Mouse (Mus musculus) heart, postnatal 0 days (tissue): Measurements from ENCODE around the gene Magoh. TPM values are rescaled to one million over a fixed set of nuclear protein-coding genes. Genes with fewer than 3 reads are reported as not detected.

Experiments
- ATAC-seq: fragments of 200-750 bp; cut with Nextera tagmentation; 2 replicates; pipeline ENCODE4 v1.8.0; 2017; ENCODE audit warnings: low read depth, moderate number of reproducible peaks, moderate library complexity; ENCODE audit not compliant: insufficient read depth
- DNase-seq: peaks from one replicate; pipeline ENCODE4 v3.0.0-alpha.2; 2016; ENCODE audit warnings: low spot score
- H3K27ac ChIP-seq: fragments of 300-500 bp; sonication (generic); 2 replicates; pipeline ENCODE4 v1.5.1; 2014; ENCODE audit warnings: low read depth, mild to moderate bottlenecking
- H3K27me3 ChIP-seq: fragments of 300-500 bp; sonication (generic); 2 replicates; pipeline ENCODE4 v1.6.1; 2014; ENCODE audit warnings: low read length, mixed read lengths; ENCODE audit not compliant: control insufficient read depth, insufficient read depth
- H3K36me3 ChIP-seq: fragments of 300-500 bp; sonication (generic); replicated peaks from 2 replicates; pipeline ENCODE4 v1.6.1; 2014; ENCODE audit warnings: low read length, mixed read lengths; ENCODE audit not compliant: control insufficient read depth, insufficient read depth
- H3K4me1 ChIP-seq: fragments of 300-500 bp; sonication (generic); 2 replicates; pipeline ENCODE4 v1.6.1; 2014; ENCODE audit warnings: antibody characterized with exemption; ENCODE audit not compliant: control insufficient read depth, insufficient read depth
- H3K4me2 ChIP-seq: fragments of 300-500 bp; sonication (generic); 2 replicates; pipeline ENCODE4 v1.6.1; 2014; ENCODE audit warnings: low read depth, mild to moderate bottlenecking, low read length, moderate library complexity
- H3K4me3 ChIP-seq: fragments of 300-500 bp; sonication (generic); 2 replicates; pipeline ENCODE4 v1.5.1; 2014; ENCODE audit warnings: low read depth, low read length
- H3K9ac ChIP-seq: fragments of 300-500 bp; sonication (generic); replicated peaks from 2 replicates; pipeline ENCODE4 v1.6.1; 2014; ENCODE audit warnings: low read depth, low read length, mixed read lengths
- H3K9me3 ChIP-seq: fragments of 300-500 bp; sonication (generic); replicated peaks from 2 replicates; pipeline ENCODE4 v1.6.1; 2016; ENCODE audit warnings: low read length; ENCODE audit not compliant: control insufficient read depth
- CTCF ChIP-seq: IDR thresholded peaks from 2 replicates; pipeline ENCODE4 v1.5.1; 2016; ENCODE audit warnings: antibody characterized with exemption, control low read depth, low read depth
- EP300 ChIP-seq: IDR thresholded peaks from 2 replicates; pipeline ENCODE4 v1.6.1; 2016; ENCODE audit warnings: antibody characterized with exemption, low read depth
- WGBS: fragments of 180-500 bp; shearing (Covaris S2); extraction: QIAGEN DNeasy Blood & Tissue Kit; methylation state at CpG from one replicate; pipeline ENCODE4 v1.1.7; 2014; 5-methylcytosine and 5-hydroxymethylcytosine counted together
- polyA plus RNA-seq: library from polyadenylated mRNA; unstranded; fragments of >200 nt; fragmentation: Nextera tagmentation; extraction: Ambion mirVana; gene quantifications from 2 replicates; pipeline ENCODE4 v1.2.1, GENCODE M21; 2015
- total RNA-seq: library from RNA; depleted of rRNA; stranded (reverse); fragments of >200 nt; gene quantifications from 2 replicates; pipeline ENCODE4 v1.2.3, GENCODE M21; 2014; ENCODE audit warnings: low replicate concordance

Magoh gene
- total and polyA plus RNA-seq, 2 experiments from 2014 or later, result 61.5 to 86.3 TPM

DNA sequence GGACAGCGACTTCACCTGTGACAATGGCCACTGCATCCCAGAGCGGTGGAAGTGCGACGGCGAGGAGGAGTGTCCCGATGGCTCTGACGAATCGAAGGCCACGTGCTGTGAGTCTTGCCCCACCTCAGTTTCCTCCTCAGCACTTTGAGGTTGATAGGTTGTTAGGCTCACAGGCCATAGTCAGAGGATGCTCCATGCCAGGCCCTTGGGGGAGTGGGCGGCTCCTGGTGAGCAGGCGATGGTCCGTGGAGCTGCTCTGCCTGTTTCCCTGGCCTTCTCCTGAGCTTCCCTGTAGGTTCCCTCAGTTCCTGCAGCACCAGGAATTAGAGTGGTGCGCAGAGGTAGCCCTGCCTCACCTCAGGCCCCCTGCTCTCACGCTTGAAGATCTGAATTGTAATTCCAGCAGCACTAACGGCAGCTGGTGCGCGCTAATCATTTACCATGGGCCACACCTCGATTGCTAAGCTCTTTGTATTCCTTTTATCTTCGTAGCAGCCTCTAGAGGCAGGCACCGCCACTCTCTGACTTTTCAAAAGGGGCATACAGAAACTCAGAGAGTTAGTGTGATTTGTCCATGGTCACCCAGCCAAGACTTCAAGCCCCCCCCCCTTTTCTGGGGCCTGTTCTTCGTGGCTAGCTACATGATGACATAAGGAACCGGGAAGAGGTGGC lies 44.8 kb upstream of the Magoh start:
- Histone ChIP-seq H3K27me3 (0 out of 2 replicates have a peak, but pooled peaks cover 5% of the 10 kb centered on the region), H3K4me2 (no peak overlapping the region), H3K9me3 (no peaks in the 10 kb centered on the region), H3K9ac (no peak overlapping the region), H3K27ac (no peak overlapping the region), H3K4me3 (no peak overlapping the region), H3K36me3 (no peaks in the 10 kb centered on the region), H3K4me1 (no peaks in the 10 kb centered on the region)
- no peak for DNase-seq
- ATAC-seq, result no peak
- WGBS, result 58% methylated on average over 22 of the region's 22 CpGs
- TF ChIP-seq CTCF, result no peak
- TF ChIP-seq EP300, result no peak

DNA sequence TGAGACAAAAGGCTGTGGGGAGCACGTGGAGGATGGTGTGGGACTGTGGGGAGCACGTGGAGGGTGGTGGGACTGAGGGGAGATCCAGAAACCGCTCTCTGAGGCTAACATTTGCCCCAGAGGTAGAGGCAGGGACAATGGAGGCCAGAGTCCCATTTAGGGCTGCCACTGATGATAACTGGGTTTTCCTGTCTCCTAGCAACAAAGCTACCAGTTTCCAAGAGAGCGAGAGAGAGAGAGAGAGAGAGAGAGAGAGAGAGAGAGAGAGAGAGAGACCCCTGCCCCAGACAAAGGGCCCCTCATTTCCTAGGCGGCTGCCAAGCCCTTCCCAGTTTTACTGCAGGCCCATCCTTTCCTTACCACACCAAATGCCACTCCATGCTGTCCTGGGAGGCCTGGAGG lies 44.0 kb upstream of the Magoh start:
- Histone ChIP-seq H3K4me2 (no peak overlapping the region), H3K36me3 (no peaks in the 10 kb centered on the region), H3K9me3 (no peaks in the 10 kb centered on the region), H3K4me3 (no peak overlapping the region), H3K9ac (no peak overlapping the region), H3K27me3 (0 out of 2 replicates have a peak, but pooled peaks cover 5% of the 10 kb centered on the region), H3K27ac (no peak overlapping the region), H3K4me1 (no peaks in the 10 kb centered on the region)
- WGBS, result 73% methylated on average over 5 of the region's 5 CpGs
- TF ChIP-seq EP300 (no peak), CTCF (no peak)
- no peak for ATAC-seq
- no peak for DNase-seq

DNA sequence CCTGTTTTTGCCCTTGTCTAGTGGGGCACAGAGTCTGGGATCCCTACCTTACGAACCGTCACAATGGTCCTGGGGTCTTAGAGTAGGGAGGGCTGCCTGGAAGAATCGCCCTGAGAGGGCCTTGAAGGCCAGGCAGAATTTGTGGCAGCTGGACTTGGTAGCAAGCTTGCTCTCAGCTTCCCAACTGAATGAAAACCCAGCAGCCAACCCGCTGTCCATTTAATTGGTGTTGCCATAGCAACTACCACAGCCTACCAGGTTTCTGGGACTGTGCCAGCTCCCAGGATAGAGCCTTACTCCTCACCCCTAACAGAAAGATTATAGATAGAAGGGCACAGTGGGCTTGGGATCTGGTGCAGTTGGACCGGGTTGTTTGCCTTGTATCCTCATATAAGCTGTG lies 42.8 kb upstream of the Magoh start:
- Histone ChIP-seq H3K9ac (no peak overlapping the region), H3K27me3 (0 out of 2 replicates have a peak, but pooled peaks cover 5% of the 10 kb centered on the region), H3K9me3 (no peaks in the 10 kb centered on the region), H3K4me2 (no peak overlapping the region), H3K36me3 (no peaks in the 10 kb centered on the region), H3K4me1 (no peaks in the 10 kb centered on the region), H3K4me3 (no peak overlapping the region), H3K27ac (no peak overlapping the region)
- no peak for TF ChIP-seq EP300
- TF ChIP-seq CTCF, result no peak
- no peak for DNase-seq
- WGBS, result 72% methylated on average over 5 of the region's 5 CpGs
- ATAC-seq, result no peak

DNA sequence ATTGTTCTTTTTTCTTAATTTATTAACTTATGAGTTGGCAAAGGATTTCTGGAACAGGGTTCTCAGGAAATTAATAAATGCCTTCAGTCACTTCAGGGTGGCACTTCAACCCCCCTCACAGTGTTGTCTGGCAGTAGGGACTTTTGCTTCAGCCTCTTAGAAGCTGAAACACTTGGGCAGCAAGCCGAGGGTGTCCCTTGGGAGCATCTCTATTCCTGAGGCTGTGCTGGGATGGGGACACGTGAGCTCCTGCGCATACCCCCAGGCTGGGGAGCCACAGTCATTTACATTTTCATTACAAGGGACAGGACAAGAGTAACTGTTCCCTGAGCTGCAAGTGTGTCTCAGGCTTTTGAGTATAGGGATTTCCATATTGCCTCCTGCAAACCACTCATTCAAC lies 41.6 kb upstream of the Magoh start:
- DNase-seq, result no peak
- H3K9ac ChIP-seq, result no peak overlapping the region
- no peak overlapping the region for H3K27ac ChIP-seq
- no peak overlapping the region for H3K4me3 ChIP-seq
- H3K27me3 ChIP-seq, result 0 out of 2 replicates have a peak, but pooled peaks cover 5% of the 10 kb centered on the region
- no peak overlapping the region for H3K4me2 ChIP-seq
- H3K4me1 ChIP-seq, result no peaks in the 10 kb centered on the region
- TF ChIP-seq EP300, result no peak
- no peak for TF ChIP-seq CTCF
- H3K9me3 ChIP-seq, result no peaks in the 10 kb centered on the region
- no peaks in the 10 kb centered on the region for H3K36me3 ChIP-seq
- ATAC-seq, result no peak
- 77% methylated on average over 3 of the region's 3 CpGs for WGBS

DNA sequence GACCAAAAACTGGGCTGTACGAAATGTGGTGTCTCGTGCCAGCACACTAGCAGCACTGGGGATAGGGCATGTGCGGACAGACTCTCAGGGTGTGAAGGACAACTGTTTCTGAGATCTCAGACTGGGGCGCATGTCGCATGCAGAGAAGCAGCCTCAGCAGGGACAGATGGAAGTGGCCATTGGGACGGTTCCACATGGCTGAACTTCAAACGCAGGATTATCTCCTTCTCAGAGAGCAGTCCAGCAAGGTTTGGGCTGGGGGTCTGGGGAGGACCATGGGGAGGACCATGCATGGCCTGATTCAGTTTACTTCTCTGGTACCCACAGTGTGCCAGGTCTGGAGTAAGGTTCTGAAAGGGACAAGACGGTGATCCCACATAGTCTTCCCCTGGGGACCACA lies 35.9 kb upstream of the Magoh start:
- Histone ChIP-seq H3K4me1 (no peaks in the 10 kb centered on the region), H3K9ac (no peak overlapping the region), H3K4me3 (no peak overlapping the region), H3K9me3 (no peaks in the 10 kb centered on the region), H3K27ac (no peak overlapping the region), H3K27me3 (peaks cover 34% of the 10 kb centered on the region), H3K4me2 (no peak overlapping the region), H3K36me3 (no peaks in the 10 kb centered on the region)
- 74% methylated on average over 8 of the region's 8 CpGs for WGBS
- TF ChIP-seq CTCF (no peak), EP300 (no peak)
- DNase-seq (no peak), ATAC-seq (no peak)

DNA sequence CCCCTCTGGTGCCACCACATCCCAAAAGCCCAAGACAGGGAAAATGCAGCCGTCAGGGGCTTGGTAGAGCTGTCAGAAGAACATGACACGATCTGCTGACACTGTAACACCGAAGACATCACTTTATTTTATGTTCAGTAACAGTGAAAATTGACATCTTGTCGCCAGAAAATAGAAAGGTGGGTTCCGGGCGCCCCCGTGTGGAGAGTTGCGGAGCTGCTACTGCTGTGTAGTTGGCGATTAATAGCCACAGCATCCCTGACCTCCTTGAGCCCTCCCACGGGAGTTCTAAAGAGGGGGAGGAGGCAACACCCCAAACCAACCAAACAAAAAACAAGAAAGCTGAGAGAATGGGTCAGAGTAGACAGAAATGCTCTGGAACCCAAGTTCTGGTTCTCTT lies 34.6 kb upstream of the Magoh start:
- H3K4me2 ChIP-seq, result no peak overlapping the region

More for the DNA sequence above, 34.6 kb upstream of the Magoh start:
- peak; percentile 31 for DNase-seq
- Histone ChIP-seq H3K4me3 (no peak overlapping the region), H3K4me1 (no peaks in the 10 kb centered on the region), H3K9me3 (no peaks in the 10 kb centered on the region), H3K36me3 (no peaks in the 10 kb centered on the region), H3K27ac (no peak overlapping the region), H3K9ac (no peak overlapping the region), H3K27me3 (peaks cover 34% of the 10 kb centered on the region)
- peak; percentile 80 for TF ChIP-seq CTCF
- TF ChIP-seq EP300, result no peak
- ATAC-seq, result no peak
- WGBS, result 3% methylated on average over 10 of the region's 10 CpGs
